Mouse (Mus musculus) MEL (cell line): ENCODE measurements around the gene Adm2.

Experiments used
- CTCF ChIP-seq, 3 experiments: IDR thresholded peaks in 2 of 3; conservative IDR thresholded peaks in 1 of 3; 2 replicates each; pipeline ENCODE4 v1.5.1; 2011 to 2012; ENCODE audit warnings: low read length in 3 of 3, low read depth in 2 of 3, mild to moderate bottlenecking in 2 of 3, improper control_type of control experiment in 1 of 3, inconsistent platforms in 1 of 3, mixed read lengths in 1 of 3, moderate library complexity in 1 of 3; ENCODE audit not compliant: control insufficient read depth in 1 of 3, insufficient read depth in 1 of 3, poor library complexity in 1 of 3, severe bottlenecking in 1 of 3
- EP300 ChIP-seq, 2 experiments: IDR thresholded peaks; 2 replicates each; pipeline ENCODE4 v1.6.1; 2011; ENCODE audit warnings: improper control_type of control experiment in 2 of 2, low read length in 2 of 2, low read depth in 1 of 2, mild to moderate bottlenecking in 1 of 2
- POLR2A ChIP-seq, 2 experiments: IDR thresholded peaks; 2 replicates each; pipeline ENCODE4 v1.6.1; 2011 to 2012; ENCODE audit warnings: low read length in 2 of 2, mild to moderate bottlenecking in 2 of 2, control low read depth in 1 of 2, improper control_type of control experiment in 1 of 2, low read depth in 1 of 2, moderate library complexity in 1 of 2; ENCODE audit not compliant: control insufficient read depth in 1 of 2, insufficient read depth in 1 of 2, poor library complexity in 1 of 2
- ZKSCAN1 ChIP-seq: IDR thresholded peaks from 2 replicates; pipeline ENCODE4 v1.6.1; 2012; ENCODE audit warnings: low read depth, mild to moderate bottlenecking, inconsistent platforms, low read length, improper control_type of control experiment, moderate library complexity

GRCm38 (mm10) chr15:89336422-89336821 lies 13.9 kb downstream of the Adm2 start:
- TF ChIP-seq ZKSCAN1 (no peak), EP300 (IDR thresholded peaks at IDR 0.05; ENCODE audit: low read depth in 1 of 2, low read length in 2 of 2) (no peak), CTCF (IDR thresholded peaks at IDR 0.05 in 2 of 3, conservative IDR thresholded peaks at IDR 0.05 in 1 of 3; ENCODE audit: control insufficient read depth in 1 of 3, insufficient read depth in 1 of 3, low read depth in 2 of 3, low read length in 3 of 3, poor library complexity in 1 of 3, severe bottlenecking in 1 of 3) (no peak), POLR2A (IDR thresholded peaks at IDR 0.05; ENCODE audit: control insufficient read depth in 1 of 2, insufficient read depth in 1 of 2, low read depth in 1 of 2, low read length in 2 of 2, poor library complexity in 1 of 2) (no peak)
